Mouse (Mus musculus): ENCODE measurements around the gene Calml3.

The Calml3 gene

DNA sequence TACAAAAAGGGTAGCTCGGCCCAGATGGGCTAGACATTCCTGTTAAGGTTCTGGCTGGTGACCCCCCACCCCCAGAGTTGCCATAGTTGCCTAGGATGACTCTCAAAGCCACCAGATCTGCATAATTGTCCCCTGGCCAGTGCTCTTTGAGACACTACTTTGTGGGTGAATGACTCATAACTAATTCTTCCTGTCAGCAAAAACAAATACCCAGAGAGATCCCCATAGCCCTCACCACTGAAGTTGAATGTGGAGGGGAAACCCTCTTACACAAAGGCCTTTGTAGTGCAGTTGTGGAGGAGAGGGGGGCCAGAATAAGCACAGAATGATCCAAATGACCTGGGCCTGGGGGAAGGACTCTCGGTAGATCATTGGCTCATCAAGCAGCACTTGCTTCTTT lies 21.6 kb downstream of the Calml3 start:
- peak; percentile 47 for DNase-seq (ENCODE audit: low spot score)

DNA sequence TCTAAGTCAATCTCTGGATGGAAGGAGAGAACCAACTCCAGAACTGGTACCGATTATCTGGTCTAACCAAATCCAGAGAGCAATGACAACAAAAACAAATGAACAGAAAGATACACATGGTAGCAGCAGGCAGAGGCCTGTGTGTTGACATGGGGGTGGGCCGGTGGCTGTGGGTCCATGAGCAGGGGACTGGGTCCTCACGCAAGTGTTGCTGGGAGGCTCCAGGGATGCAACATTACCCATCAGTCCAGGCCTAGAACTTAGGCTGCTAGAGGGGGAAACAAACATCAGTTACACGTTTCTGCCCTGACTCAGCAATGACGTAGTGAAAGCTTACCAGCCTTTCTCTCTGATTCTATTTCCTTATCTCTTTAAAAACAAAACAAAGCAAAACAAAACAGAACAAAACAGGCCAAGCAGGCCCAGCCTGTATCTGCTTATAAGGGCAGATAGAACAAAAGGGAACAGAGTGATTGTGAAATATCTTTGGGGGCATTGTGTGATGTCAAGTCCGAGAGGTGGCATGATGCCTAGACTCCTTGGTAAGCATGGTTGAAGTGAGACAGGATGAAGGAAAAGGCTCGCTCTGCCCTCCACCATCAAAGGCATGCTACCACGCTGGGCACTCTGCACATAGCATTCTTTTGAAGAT lies 24.4 kb downstream of the Calml3 start:
- DNase-seq (ENCODE audit: low spot score) = no peak

DNA sequence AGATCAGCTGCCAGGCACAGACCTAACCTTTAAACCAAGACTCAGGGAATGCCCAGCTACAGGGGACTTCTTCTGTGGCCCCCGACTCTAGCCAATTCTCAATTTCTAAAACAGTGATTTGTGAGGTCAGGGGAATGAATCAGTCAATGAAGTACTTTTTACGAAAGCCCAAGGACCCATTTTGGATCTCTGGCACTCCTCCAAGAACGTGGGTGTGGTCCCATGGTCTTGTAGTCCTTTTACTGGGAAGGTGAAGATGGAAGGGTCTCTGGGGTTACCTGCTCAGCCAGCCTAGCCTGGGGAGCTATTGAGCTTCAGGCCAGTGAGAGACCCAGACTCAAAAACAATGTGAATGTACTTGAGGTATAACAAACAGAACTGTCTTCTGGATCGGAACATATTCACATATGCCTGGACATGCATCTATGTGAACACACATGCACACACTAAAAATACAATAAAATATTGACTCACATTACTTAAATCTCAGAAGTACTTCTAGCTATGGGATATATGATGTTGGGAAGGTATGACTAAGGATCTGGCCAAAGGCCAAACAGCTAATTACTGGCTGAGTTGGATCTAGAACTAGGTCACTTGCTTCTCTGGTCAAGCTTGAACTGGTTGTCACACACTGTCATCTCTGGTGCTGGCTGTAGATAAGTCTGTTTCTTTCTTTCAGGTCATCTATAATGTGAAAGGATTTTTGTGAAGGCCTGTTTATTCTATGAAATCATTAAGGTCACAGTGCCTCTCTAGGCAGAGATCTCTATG lies 25.3 kb downstream of the Calml3 start:
- DNase-seq (ENCODE audit: low spot score) = no peak

GRCm38 (mm10) chr13:3777216-3777912 lies 26.8 kb downstream of the Calml3 start:
- no peak for DNase-seq (ENCODE audit: low spot score)

DNA sequence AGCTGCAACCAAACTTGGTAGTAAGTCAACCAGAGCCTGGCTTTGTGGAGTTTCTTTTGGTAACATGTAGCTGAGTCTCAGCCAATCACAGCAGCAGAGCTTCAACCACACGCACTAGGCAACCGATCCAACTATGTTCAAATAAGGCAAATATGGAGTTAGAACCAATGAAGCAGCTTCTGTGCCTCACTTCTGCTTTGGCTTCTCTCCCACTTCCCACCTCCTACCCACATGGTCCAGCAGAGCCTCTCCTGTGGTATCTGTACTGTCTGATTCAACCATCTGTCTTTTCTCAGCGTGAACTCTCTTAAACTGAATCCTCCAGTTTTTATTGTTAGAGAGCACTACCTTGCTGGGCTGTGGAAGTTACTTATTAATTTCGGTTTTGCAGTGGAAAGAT lies 27.7 kb downstream of the Calml3 start:
- no peak for DNase-seq (ENCODE audit: low spot score)

DNA sequence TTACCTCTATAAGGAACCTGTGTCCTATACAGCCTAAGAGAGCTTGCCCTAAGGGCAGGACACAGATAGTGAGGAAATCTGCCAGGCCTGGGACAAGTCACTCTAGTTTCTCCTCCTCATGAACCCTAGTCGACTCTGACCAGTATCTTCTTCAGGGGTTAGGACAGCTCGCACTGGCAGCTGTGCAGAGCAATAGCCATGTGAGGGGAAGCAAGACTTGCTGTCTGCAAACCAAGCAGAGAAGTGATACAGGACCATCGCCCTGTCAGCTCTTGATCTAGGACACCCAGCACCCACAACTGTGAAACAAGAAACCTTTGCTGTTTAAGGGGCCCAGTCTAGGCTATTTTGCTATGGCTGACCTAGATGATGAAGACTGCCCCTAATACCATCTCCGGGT lies 29.1 kb downstream of the Calml3 start:
- DNase-seq (ENCODE audit: low spot score) = no peak

DNA sequence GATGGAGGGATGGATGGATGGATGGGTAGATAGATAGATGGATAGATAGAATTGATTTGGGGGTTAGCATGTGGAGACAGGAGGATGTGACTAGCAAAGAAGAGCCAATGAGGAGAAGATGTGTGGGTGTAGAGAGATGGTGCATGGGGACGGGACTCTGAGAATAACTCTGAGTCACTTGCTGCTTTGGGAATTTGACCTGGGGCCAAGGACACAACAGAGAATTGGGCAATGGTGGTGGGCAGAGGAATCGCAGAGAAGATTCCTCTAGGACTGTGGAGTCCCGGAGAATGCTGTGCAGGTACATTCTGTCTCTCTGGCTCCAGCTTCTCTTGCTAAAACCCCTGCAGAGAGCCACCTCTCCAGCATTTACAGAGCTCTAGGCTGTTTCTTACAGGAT lies 29.8 kb downstream of the Calml3 start:
- DNase-seq (ENCODE audit: low spot score) = no peak

DNA sequence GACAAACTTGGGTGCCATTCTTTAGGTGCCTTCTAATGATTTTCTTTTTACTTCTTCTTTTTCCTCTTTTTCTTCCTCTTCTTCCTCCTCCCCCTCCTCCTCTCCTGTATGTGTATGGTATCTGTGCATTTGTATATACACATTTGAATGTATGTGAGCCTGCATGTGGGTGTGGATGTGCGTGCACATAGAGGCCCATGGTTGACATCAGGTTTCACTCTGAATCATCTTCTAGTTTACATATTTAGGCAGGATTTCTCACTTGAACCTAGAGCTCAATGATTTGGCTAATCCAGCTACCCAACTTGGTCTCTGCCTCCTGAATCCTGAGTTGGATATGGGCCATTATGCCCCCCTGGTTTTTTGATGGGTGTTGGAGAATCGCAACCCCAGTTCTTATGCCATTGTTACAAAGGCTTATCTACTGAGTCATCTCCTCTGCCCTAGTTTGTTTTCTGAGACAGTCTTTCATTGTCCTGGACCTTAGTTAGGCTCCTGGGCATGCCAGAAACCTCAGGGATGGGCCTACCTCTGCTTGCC lies 30.9 kb downstream of the Calml3 start:
- no peak for DNase-seq (ENCODE audit: low spot score)

DNA sequence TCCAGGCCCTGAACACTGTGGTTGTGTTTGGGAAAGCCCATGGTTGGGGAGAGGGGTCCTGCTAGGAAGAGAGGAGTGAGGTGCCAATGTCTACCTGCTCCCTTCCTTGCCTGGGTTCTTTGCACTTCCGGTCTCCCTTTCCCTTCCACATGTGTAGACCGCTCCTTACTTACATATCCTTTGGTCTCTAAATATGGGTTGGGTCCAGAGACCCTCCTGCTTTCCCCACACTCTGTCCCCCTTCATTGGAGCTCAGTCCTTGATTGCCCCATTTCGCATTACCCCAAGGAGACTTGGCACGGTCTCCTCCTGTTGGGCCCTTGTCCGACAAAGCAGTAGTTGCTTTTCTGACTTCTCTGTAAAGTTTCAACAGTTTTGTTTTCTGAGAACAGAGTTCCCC lies 32.9 kb downstream of the Calml3 start:
- DNase-seq (ENCODE audit: low spot score) = no peak

DNA sequence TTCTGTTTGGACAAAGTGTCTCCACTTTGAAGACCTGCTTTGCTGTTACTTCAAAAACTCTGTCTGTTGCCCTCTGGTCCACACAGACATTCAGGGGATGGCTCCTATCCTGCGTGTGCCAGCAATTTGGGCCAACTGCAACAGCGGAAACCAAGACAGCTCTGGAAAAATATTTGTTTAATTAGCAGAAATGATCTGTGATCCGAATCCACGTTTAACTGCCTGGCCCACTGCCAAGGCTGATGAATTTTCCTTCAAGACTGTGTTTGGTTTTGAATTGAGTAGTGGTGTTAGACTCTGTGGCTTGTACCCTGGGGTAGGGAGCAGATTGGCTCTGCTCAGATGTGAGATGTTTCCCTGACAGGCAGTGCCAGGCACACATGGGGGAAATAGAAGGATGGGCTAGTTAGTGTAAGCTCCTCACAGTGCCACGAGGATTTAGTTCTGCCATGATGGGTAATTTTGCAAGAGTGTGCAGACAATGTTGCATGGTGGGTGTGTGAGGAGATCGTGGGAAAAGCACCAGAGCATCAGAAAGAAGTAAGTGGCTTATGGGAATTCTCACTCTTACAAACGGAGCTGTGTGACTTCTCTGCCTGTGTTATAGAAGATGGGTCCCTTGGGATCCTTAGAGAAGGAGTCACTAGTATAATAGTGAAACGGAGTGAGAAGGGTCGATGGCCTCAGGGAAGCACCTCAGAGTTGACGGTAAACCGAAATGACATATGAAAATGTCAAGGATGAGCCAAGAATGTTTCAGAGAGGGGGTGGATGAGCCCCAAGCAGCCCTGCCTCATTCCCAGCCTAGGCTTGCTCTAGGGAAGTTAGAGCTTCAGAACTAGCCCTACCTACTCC lies 33.7 kb downstream of the Calml3 start:
- no peak for DNase-seq (ENCODE audit: low spot score)

- no peak for DNase-seq (ENCODE audit: low spot score)
Observed at GRCm38 (mm10) chr13:3769531-3769930, 34.6 kb downstream of the Calml3 start.

GRCm38 (mm10) chr13:3768621-3769020 lies 35.5 kb downstream of the Calml3 start:
- DNase-seq (ENCODE audit: low spot score) = no peak

DNA sequence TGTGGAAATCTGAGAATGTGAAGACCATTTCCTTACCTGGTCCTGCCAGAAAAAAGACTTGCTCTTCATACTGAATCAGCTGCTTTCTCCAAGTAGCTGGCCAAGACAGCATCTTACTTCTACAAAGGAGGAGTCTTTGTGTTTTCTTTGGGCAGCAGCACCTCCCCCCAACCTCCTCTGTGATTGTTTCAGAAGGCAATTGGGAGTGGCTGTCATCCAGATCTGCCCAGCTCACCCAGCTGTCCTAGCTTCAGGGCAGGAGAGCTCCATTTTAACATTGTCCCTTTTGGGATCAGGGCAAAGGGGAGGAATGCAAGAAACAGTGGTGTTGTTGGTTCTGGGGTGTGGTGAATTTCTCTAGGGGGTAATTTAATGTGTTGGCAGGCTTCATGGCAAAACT lies 37.0 kb downstream of the Calml3 start:
- no peak for DNase-seq (ENCODE audit: low spot score)

- DNase-seq (ENCODE audit: low spot score) = no peak
Observed at GRCm38 (mm10) chr13:3765781-3766180, 38.3 kb downstream of the Calml3 start.

GRCm38 (mm10) chr13:3761131-3761530 lies 43.0 kb downstream of the Calml3 start:
- DNase-seq (ENCODE audit: low spot score) = no peak

- no peak for DNase-seq (ENCODE audit: low spot score)
Observed at GRCm38 (mm10) chr13:3758347-3758746, 45.8 kb downstream of the Calml3 start.

- DNase-seq (ENCODE audit: low spot score) = no peak
Observed at GRCm38 (mm10) chr13:3753291-3753690, 50.8 kb downstream of the Calml3 start.

Measured in embryo, embryonic 10.5 days (tissue).